Mouse (Mus musculus) kidney, adult 2 months (tissue): ENCODE results near the gene Hipk2.

ENCODE experiments used
- CTCF ChIP-seq: fragments of 200-500 bp; conservative IDR thresholded peaks from 2 replicates; pipeline ENCODE4 v1.5.1; 2011; ENCODE audit warnings: low read depth, mild to moderate bottlenecking, control low read depth, low read length, moderate library complexity, mixed read lengths; ENCODE audit not compliant: insufficient read depth, insufficient read length
- POLR2A ChIP-seq: fragments of 200-500 bp; IDR thresholded peaks from one replicate; pipeline ENCODE4 v1.6.1; 2011; ENCODE audit warnings: low read depth, low read length, control low read depth

- TF ChIP-seq CTCF (no peak), POLR2A (no peak)
Observed at GRCm38 (mm10) chr6:38885132-38885531, 9.2 kb upstream of the Hipk2 start.
